Mouse (Mus musculus) forebrain, embryonic 16.5 days (tissue): ENCODE data around the gene Cdca8. TPM values are rescaled to one million over a fixed set of nuclear protein-coding genes. Genes with fewer than 3 reads are reported as not detected.
"Not testable (repeated sequence)": the region's sequence is repeated elsewhere in the genome, so short reads cannot be mapped to it uniquely, and the experiment has no call there.

Experiments used
- ATAC-seq: fragments of 200-750 bp; cut with Nextera tagmentation; 2 replicates; pipeline ENCODE4 v1.8.0; 2017; ENCODE audit warnings: mild to moderate bottlenecking, moderate library complexity
- H3K27ac ChIP-seq: fragments of 300-500 bp; sonication (generic); 2 replicates; pipeline ENCODE4 v1.5.1; 2014; ENCODE audit warnings: low read length, control low read depth
- H3K27me3 ChIP-seq: fragments of 300-500 bp; sonication (generic); replicated peaks from 2 replicates; pipeline ENCODE4 v1.6.1; 2014; ENCODE audit warnings: low read length; ENCODE audit not compliant: control insufficient read depth, insufficient read depth
- H3K36me3 ChIP-seq: fragments of 300-500 bp; sonication (generic); 2 replicates; pipeline ENCODE4 v1.6.1; 2014; ENCODE audit not compliant: control insufficient read depth, insufficient read depth
- H3K4me1 ChIP-seq: fragments of 300-500 bp; sonication (generic); replicated peaks from 2 replicates; pipeline ENCODE4 v1.6.1; 2014; ENCODE audit warnings: low read length; ENCODE audit not compliant: control insufficient read depth, insufficient read depth
- H3K4me2 ChIP-seq: fragments of 300-500 bp; sonication (generic); 2 replicates; pipeline ENCODE4 v1.6.1; 2014; ENCODE audit warnings: mild to moderate bottlenecking, low read length, control low read depth
- H3K4me3 ChIP-seq: fragments of 300-500 bp; sonication (generic); replicated peaks from 2 replicates; pipeline ENCODE4 v1.5.1; 2014; ENCODE audit warnings: mild to moderate bottlenecking, low read length, control low read depth
- H3K9ac ChIP-seq: fragments of 300-500 bp; sonication (generic); replicated peaks from 2 replicates; pipeline ENCODE4 v1.6.1; 2014; ENCODE audit warnings: low read depth, low read length, control low read depth
- H3K9me3 ChIP-seq: fragments of 300-500 bp; sonication (generic); 2 replicates; pipeline ENCODE4 v1.6.1; 2016; ENCODE audit warnings: low read length; ENCODE audit not compliant: control insufficient read depth
- WGBS: fragments of 180-500 bp; shearing (Covaris S2); extraction: QIAGEN DNeasy Blood & Tissue Kit; methylation state at CpG from one replicate; pipeline ENCODE4 v1.1.7; 2014; 5-methylcytosine and 5-hydroxymethylcytosine counted together
- polyA plus RNA-seq: library from polyadenylated mRNA; unstranded; fragments of >200 nt; fragmentation: Nextera tagmentation; extraction: Ambion mirVana; gene quantifications from 2 replicates; pipeline ENCODE4 v1.2.1, GENCODE M21; 2015

Cdca8 gene
- polyA plus RNA-seq = 70.0 and 76.6 TPM in 2 replicates

DNA sequence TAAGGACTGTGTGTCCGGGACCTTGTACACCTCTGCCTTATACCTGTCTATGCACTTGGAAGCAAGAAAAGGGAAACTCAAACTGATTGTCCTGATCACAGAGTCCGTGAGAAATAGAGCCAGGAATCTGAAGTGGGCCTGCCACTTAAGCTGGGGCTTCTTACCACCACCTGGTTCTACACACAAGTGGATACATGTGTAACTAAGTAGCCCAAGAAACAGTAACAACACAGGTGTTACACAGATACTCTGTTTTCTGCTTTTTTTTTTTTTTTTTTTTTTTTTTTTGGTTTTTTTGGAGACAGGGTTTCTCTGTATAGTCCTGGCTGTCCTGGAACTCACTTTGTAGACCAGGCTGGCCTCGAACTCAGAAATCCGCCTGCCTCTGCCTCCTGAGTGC, at the start of gene Cdca8:
Cdca8 (minus strand) TSS at position 101 of the 400 bp plus-strand sequence.
- H3K9ac ChIP-seq, H3K4me3 ChIP-seq, ATAC-seq, H3K27me3 ChIP-seq, H3K36me3 ChIP-seq, H3K9me3 ChIP-seq, H3K27ac ChIP-seq, H3K4me2 ChIP-seq: not testable (repeated sequence)
- 85% methylated on average over 4 of the region's 4 CpGs for WGBS
- H3K4me1 ChIP-seq = peaks cover 20% of the 10 kb centered on the region

DNA sequence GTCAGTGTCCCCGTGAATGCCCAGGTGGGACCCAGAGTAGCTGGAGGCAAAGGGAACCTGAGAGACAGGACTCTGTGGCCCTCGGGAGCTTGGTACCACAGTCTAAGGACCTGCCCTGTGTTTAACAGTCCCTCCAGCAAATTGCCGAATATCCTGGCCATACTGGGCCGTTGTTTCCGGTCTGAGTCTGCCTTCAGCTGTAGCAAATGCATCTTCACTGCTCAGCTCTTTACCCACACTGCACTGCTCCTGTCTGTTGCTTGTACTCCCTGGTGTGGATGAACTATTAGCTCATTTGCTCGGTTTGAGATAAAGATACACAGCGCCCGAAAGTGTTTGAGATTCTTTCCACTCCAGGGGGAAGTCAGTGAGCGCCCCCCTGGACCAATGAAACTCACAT, 49.3 kb upstream of the Cdca8 start:
- Histone ChIP-seq H3K27ac (no peak overlapping the region), H3K9me3 (no peaks in the 10 kb centered on the region), H3K4me3 (no peak overlapping the region), H3K36me3 (no peaks in the 10 kb centered on the region), H3K9ac (no peak overlapping the region), H3K27me3 (peaks cover 71% of the 10 kb centered on the region), H3K4me1 (peaks cover 19% of the 10 kb centered on the region), H3K4me2 (no peak overlapping the region)
- ATAC-seq = no peak
- WGBS = 23% methylated on average over 9 of the region's 9 CpGs

DNA sequence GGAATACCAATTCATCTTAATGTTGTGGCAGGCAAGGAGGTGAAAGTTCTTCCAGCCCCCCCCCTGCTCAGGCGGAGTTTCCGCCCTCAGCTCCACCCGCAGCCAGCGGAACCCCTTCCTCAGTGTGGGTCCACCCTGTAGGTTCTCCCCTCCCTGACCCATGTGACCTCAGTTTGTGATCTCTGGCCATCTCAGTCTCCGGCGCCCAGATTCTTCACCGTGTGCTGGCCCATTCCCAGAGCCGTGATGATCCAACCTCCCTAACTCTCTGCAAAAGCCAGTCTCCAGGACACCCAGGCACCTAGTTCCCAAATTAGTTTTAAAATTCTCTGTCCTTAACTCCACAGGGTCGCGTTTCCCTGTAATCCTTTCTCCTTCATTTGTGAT, 48.6 kb upstream of the Cdca8 start:
- ATAC-seq = no peak
- Histone ChIP-seq H3K27ac (no peak overlapping the region), H3K9me3 (no peaks in the 10 kb centered on the region), H3K4me3 (no peak overlapping the region), H3K4me2 (no peak overlapping the region), H3K36me3 (no peaks in the 10 kb centered on the region), H3K9ac (no peak overlapping the region), H3K4me1 (peaks cover 19% of the 10 kb centered on the region), H3K27me3 (peaks cover 77% of the 10 kb centered on the region)
- WGBS = 7% methylated on average over 10 of the region's 10 CpGs

DNA sequence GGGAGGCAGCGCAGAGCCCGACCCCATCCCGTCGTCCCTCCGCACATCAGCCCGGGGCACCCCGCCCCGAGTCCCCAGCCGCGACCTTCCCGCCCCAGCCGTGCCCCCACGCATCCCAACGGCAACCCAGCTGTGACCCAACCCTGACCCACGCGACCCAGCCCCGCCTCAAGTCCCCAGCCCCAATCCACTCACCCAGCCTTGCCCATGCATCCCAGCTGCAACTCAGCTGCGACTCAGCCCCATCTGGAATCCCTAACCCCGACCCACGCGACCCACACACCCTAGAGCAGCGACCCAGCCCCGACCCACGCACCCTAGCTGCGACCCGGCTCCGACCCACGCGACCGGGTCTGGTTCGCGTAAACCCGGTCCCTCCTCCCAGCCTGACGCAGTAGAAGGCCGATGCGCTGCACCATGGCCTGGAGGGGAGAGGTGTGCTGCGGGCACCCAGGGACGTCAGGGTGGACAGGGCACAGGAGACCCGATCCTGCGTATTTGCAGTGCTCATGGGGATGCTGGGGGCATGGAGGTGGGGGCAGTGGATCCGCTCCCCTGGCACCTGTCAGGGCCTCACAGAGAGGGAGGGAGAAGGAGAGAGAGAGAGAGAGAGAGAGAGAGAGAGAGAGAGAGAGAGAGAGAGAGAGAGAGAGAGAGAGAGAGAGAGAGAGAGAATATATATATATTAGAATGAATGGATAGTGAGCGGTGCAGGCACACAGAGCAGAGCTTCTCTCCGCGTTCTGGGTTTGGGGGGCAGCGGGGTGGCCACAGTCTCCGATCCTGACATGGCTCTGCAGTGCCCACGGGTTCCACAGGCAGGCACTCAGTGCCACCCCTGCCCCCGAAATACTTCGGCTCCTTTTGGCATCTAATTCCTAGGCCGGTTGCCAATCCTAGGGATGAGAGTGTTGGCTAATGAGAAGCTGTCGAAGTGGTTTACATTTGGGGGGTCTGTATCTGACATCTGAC, 47.9 kb upstream of the Cdca8 start:
- H3K4me2 ChIP-seq = peak overlapping the region; percentile 48
- H3K27me3 ChIP-seq = peaks cover 77% of the 10 kb centered on the region
- H3K9ac ChIP-seq = no peak overlapping the region
- H3K27ac ChIP-seq = no peak overlapping the region
- ATAC-seq = no peak
- 1% methylated on average over 51 of the region's 51 CpGs for WGBS
- H3K4me1 ChIP-seq = peaks cover 19% of the 10 kb centered on the region
- no peaks in the 10 kb centered on the region for H3K9me3 ChIP-seq
- no peaks in the 10 kb centered on the region for H3K36me3 ChIP-seq
- peak overlapping the region; percentile 38 for H3K4me3 ChIP-seq

DNA sequence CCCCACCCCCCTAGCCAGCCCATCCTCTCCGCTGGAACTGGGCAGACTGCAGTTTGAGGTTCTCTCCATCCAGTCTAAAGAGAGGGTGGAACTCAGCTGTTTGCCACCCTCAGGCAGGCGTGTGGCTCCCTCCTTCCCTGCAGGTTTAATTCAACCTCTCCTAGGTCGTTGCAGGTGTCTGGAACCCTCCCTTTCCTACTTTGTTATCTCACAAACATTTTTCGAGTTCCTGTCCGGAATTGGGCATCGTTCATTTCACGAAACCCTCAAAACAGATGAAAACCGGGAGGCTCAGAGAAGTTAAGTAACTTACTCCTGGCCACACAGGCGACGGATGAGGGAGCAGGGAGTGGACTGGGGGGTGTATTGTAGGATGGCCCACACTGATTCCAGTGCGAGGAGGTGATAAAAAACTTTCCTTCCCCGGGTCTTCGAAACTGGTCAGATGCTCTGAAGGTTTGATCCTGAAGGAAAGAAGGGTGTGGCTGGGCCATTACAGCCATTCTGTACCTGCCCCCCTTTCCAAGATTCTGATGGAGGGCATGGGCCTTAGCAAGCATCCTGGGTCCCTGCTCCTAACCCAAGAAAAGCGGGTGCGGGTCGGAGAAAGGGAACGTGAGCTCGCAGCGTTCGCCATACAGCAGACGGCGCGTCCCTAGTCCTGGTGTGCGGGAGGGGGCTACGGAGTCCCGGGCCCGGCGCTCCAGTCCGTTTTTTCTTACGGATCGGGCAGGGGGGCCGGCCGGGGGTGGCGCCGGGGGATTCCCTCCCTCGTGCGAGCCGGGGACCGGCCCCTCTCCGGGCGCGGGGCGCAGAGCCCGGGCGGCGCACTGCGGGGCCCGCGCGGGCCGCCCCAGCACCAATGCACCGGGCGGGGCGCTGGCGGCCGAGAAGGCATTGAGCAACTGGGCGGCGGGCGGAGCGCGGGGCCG, 46.8 kb upstream of the Cdca8 start, which contains the start of gene Rspo1:
Rspo1 (plus strand) TSS at position 760 of the 932 bp plus-strand sequence.
- WGBS = 1% methylated on average over 58 of the region's 62 CpGs
- peak; percentile 31; the same call in 1 of the 2 replicates for ATAC-seq
- Histone ChIP-seq H3K36me3 (no peaks in the 10 kb centered on the region), H3K9me3 (no peaks in the 10 kb centered on the region), H3K27me3 (peaks cover 73% of the 10 kb centered on the region), H3K4me3 (peak within 1 kb of the TSS; percentile 38), H3K9ac (0 out of 2 replicates have a peak within 1 kb of the TSS, but pooled peaks have one; percentile 25), H3K4me1 (peaks cover 19% of the 10 kb centered on the region), H3K4me2 (peak within 1 kb of the TSS; percentile 48), H3K27ac (no peak within 1 kb of the TSS)

DNA sequence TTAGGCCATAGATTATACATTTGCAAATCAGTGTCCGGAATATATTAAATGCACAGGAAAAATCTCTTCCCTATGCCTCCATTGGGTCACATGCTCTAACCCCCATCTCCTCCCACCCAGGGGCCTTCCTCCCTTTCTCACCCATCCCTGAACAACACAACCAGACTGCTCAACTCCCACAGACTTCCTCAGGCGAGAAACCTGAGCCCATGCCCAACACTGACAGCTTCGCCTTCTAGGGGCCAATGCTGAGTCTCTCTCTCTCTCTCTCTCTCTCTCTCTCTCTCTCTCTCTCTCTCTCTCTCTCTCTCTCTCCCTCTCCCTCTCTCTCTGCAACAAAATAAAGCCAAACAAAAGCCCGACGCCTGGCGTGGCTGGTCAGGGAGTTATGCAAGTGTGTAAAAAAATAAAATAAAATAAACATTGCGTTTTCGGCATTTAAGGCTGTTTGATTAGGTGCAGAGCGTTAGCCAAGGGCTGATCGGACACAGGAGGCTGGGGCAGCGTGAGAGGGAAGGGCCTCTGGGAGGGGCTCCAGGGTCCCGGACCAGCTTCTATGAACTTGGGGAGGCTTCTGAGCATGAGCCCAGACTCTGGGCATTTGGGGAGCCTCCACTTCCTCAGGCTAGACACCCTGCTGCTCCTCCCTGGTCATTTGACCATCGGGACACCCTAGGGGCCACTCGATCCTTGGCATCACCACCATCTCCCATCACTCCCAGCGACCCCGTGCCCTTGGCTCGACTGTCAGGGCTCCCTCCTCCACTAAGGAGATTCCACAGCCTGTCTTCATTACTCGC, 46.0 kb upstream of the Cdca8 start:
- Histone ChIP-seq H3K36me3 (no peaks in the 10 kb centered on the region), H3K9ac (no peak overlapping the region), H3K27ac (no peak overlapping the region), H3K4me2 (no peak overlapping the region), H3K9me3 (no peaks in the 10 kb centered on the region), H3K27me3 (peaks cover 65% of the 10 kb centered on the region), H3K4me1 (peaks cover 18% of the 10 kb centered on the region), H3K4me3 (no peak overlapping the region)
- WGBS = 11% methylated on average over 18 of the region's 18 CpGs
- ATAC-seq = no peak

DNA sequence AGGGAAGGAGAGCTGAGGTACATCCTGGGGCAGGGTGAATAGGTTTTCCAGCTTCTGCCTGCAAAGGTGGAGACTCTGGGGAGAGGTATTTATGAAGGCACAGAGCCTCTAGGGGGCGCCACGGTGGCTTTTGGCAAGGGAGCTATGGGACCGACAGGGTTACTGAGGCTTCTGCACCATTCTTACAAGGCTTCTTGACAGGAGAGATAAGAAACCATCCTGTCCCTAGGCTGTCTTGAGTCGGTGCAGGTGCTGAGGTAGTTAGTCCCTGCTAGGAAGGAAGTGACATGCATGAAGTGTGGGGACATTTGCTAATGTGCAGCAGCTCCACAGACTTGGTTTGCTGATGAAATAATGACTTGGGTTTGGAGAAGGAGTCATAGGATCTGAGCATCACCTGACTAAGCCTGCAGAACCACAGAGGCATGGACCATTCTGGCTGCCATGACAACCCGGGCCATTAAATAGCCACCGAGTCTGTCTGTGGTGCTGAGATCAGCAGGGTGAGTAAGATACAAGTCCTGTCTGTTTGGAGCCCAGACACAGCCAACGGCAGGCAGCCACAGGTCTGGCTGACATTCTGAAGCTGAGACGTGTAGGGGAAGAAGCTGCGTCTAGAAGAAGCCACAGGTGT, 44.9 kb upstream of the Cdca8 start:
- peaks cover 15% of the 10 kb centered on the region for H3K4me1 ChIP-seq
- peaks cover 57% of the 10 kb centered on the region for H3K27me3 ChIP-seq
- no peak overlapping the region for H3K27ac ChIP-seq
- no peaks in the 10 kb centered on the region for H3K36me3 ChIP-seq
- H3K4me3 ChIP-seq = no peak overlapping the region
- 12% methylated on average over 9 of the region's 9 CpGs for WGBS
- no peak for ATAC-seq
- H3K4me2 ChIP-seq = no peak overlapping the region
- no peaks in the 10 kb centered on the region for H3K9me3 ChIP-seq
- H3K9ac ChIP-seq = no peak overlapping the region

DNA sequence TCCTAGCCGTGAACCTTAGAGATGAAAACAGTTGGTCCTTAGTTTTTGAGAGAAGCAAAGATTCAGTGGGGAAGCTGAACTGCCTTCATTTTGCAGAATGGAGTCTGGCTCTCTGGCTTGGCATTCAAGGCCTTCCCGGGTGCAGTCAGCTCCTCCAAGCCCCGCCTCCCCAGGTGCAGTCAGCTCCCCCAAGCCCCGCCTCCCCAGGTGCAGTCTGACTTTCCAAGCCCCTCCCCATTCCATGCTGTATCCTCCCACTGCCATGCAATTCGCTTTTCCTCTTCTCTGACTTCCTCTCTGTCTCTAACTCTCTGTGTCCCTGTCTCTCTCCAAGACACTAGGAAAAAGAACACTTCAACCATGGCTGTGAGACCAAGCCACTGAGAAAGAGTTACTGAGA, 39.1 kb upstream of the Cdca8 start:
- no peaks in the 10 kb centered on the region for H3K36me3 ChIP-seq
- H3K4me3 ChIP-seq = no peak overlapping the region
- H3K27me3 ChIP-seq = peaks cover 4% of the 10 kb centered on the region
- H3K27ac ChIP-seq = no peak overlapping the region
- no peaks in the 10 kb centered on the region for H3K4me1 ChIP-seq
- H3K4me2 ChIP-seq = no peak overlapping the region
- H3K9me3 ChIP-seq = no peaks in the 10 kb centered on the region
- no peak overlapping the region for H3K9ac ChIP-seq
- 43% methylated on average over 5 of the region's 5 CpGs for WGBS
- ATAC-seq = no peak
